ENCODE assay signal across 8 mouse cellular contexts in genomic region chr8:95411309-95411972, GRCm38 (mm10). TPM values are rescaled to one million over a fixed set of nuclear protein-coding genes. Genes with fewer than 3 reads are reported as not detected.
DNase-seq lines count a peak whose midpoint lies in the region; ATAC-seq lines count a peak whose summit lies in the region.

No protein-coding gene starts in this region.

- no peaks in the 10 kb centered on the region for H3K36me3 ChIP-seq in liver, embryonic 13.5 days
- H3K36me3 ChIP-seq in forebrain, embryonic 13.5 days (ENCODE audit: poor library complexity, severe bottlenecking): no peaks in the 10 kb centered on the region
- H3K36me3 ChIP-seq in hindbrain, embryonic 16.5 days (ENCODE audit: control insufficient read depth, insufficient read depth, low read length): no peaks in the 10 kb centered on the region

- H3K9me3 ChIP-seq in liver, embryonic 13.5 days (replicated peaks): no peaks in the 10 kb centered on the region
- no peaks in the 10 kb centered on the region for H3K9me3 ChIP-seq in forebrain, embryonic 13.5 days (replicated peaks)
- H3K9me3 ChIP-seq in hindbrain, embryonic 16.5 days (ENCODE audit: control insufficient read depth, low read length): no peaks in the 10 kb centered on the region

- H3K4me1 ChIP-seq in liver, embryonic 13.5 days (replicated peaks): peaks cover 2% of the 10 kb centered on the region; the same call in 1 of the 2 replicates
- peaks cover 7% of the 10 kb centered on the region for H3K4me1 ChIP-seq in forebrain, embryonic 13.5 days
- no peaks in the 10 kb centered on the region; the same call in 1 of the 2 replicates for H3K4me1 ChIP-seq in hindbrain, embryonic 16.5 days (ENCODE audit: control insufficient read depth, insufficient read depth, low read depth, low read length)

- H3K4me2 ChIP-seq in liver, embryonic 13.5 days: no peak overlapping the region
- no peak overlapping the region for H3K4me2 ChIP-seq in forebrain, embryonic 13.5 days
- H3K4me2 ChIP-seq in hindbrain, embryonic 16.5 days (ENCODE audit: low read length): no peak overlapping the region

- no peak overlapping the region for H3K9ac ChIP-seq in liver, embryonic 13.5 days
- no peak overlapping the region for H3K9ac ChIP-seq in forebrain, embryonic 13.5 days
- no peak overlapping the region for H3K9ac ChIP-seq in hindbrain, embryonic 16.5 days (ENCODE audit: low read depth, low read length)

- 26% methylated on average over 10 of the region's 10 CpGs for WGBS in liver, embryonic 13.5 days (ENCODE audit: insufficient replicate concordance)
- WGBS in forebrain, embryonic 13.5 days: 57% methylated on average over 10 of the region's 10 CpGs
- 47% methylated on average over 10 of the region's 10 CpGs for WGBS in hindbrain, embryonic 16.5 days

- ATAC-seq in liver, embryonic 13.5 days (ENCODE audit: low read depth): peak; percentile 47; the same call in 1 of the 2 replicates
- 0 out of 2 replicates have a peak, but pooled peaks have one; percentile 38 for ATAC-seq in forebrain, embryonic 13.5 days
- peak; percentile 45 for ATAC-seq in hindbrain, embryonic 16.5 days
- 0 out of 2 replicates have a peak, but pooled peaks have one; percentile 24 for ATAC-seq in megakaryocyte, adult 5-6 weeks (ENCODE audit: poor library complexity, severe bottlenecking)

- no peak for DNase-seq in liver, embryonic 13.5 days
- no peak for DNase-seq in liver
- no peak for DNase-seq in right cerebral cortex, postnatal 36 days (ENCODE audit: low spot score in 2 of 2)
- DNase-seq in cerebellum, adult 11-12 months: no peak
- DNase-seq in spleen, postnatal 4 days (ENCODE audit: low spot score in 2 of 2): no peak

- no peaks in the 10 kb centered on the region for H3K27me3 ChIP-seq in liver, embryonic 13.5 days
- H3K27me3 ChIP-seq in forebrain, embryonic 13.5 days: no peaks in the 10 kb centered on the region
- H3K27me3 ChIP-seq in hindbrain, embryonic 16.5 days (replicated peaks; ENCODE audit: control insufficient read depth, insufficient read depth, low read length): no peaks in the 10 kb centered on the region

- no peak overlapping the region for H3K4me3 ChIP-seq in liver, embryonic 13.5 days (replicated peaks)
- H3K4me3 ChIP-seq in forebrain, embryonic 13.5 days: no peak overlapping the region
- H3K4me3 ChIP-seq in hindbrain, embryonic 16.5 days (ENCODE audit: low read length): no peak overlapping the region

- H3K27ac ChIP-seq in liver, embryonic 13.5 days: no peak overlapping the region
- H3K27ac ChIP-seq in forebrain, embryonic 13.5 days: no peak overlapping the region
- no peak overlapping the region for H3K27ac ChIP-seq in hindbrain, embryonic 16.5 days (ENCODE audit: low read depth, low read length)

RNA-seq across cellular contexts. Expression of gene Cfap20, which starts 23.2 kb away (rescaled TPM):
- 41.2 TPM in 2 replicates for polyA plus RNA-seq in liver, embryonic 13.5 days (2015; fragmentation: Nextera tagmentation; extraction: Ambion mirVana)
- 144 and 148 TPM in 2 replicates for polyA plus RNA-seq in forebrain, embryonic 13.5 days (2015; fragmentation: Nextera tagmentation; extraction: Ambion mirVana)
- 121 and 124 TPM in 2 replicates for polyA plus RNA-seq in hindbrain, embryonic 16.5 days (2015; fragmentation: Nextera tagmentation; extraction: Ambion mirVana)
- 45.0 and 53.8 TPM in 2 replicates for total RNA-seq in megakaryocyte, adult 5-6 weeks (2015)
- 28.4 and 34.7 TPM in 2 replicates for total RNA-seq in megakaryocyte, adult 5-6 weeks (2017)

RNA-seq across cellular contexts. Expression of gene Mmp15, which starts 59.4 kb away (rescaled TPM):
- 0.86 and 1.1 TPM in 2 replicates for polyA plus RNA-seq in liver, embryonic 13.5 days (2015; fragmentation: Nextera tagmentation; extraction: Ambion mirVana)
- 10.9 and 11.2 TPM in 2 replicates for polyA plus RNA-seq in forebrain, embryonic 13.5 days (2015; fragmentation: Nextera tagmentation; extraction: Ambion mirVana)
- polyA plus RNA-seq in hindbrain, embryonic 16.5 days (2015; fragmentation: Nextera tagmentation; extraction: Ambion mirVana): 15.7 and 18.4 TPM in 2 replicates
- not detected in 2 replicates for total RNA-seq in megakaryocyte, adult 5-6 weeks (2015)
- not detected in 2 replicates for total RNA-seq in megakaryocyte, adult 5-6 weeks (2017)
